Mouse (Mus musculus): ENCODE results near the gene Tmem53.
"Not testable (repeated sequence)": the region's sequence is repeated elsewhere in the genome, so short reads cannot be mapped to it uniquely, and the experiment has no call there.

Tmem53 gene

GRCm38 (mm10) chr4:117235822-117236221 is 15.9 kb upstream of the Tmem53 start:
- in situ Hi-C loops (cut with MboI; ENCODE audit: low pct_unique_long_range_greater_than_20kb in 1 of 2, low sequenced_read_pairs in 2 of 2, unreplicated experiment in 1 of 2) = no loop called here

GRCm38 (mm10) chr4:117239153-117239552 is 12.6 kb upstream of the Tmem53 start:
- in situ Hi-C loops (cut with MboI; ENCODE audit: low pct_unique_long_range_greater_than_20kb in 1 of 2, low sequenced_read_pairs in 2 of 2, unreplicated experiment in 1 of 2) = no loop called here

GRCm38 (mm10) chr4:117240867-117241266 is 10.9 kb upstream of the Tmem53 start:
- in situ Hi-C loops (cut with MboI; ENCODE audit: low pct_unique_long_range_greater_than_20kb in 1 of 2, low sequenced_read_pairs in 2 of 2, unreplicated experiment in 1 of 2) = no loop called here

- in situ Hi-C loops (cut with MboI; ENCODE audit: low pct_unique_long_range_greater_than_20kb in 1 of 2, low sequenced_read_pairs in 2 of 2, unreplicated experiment in 1 of 2) = no loop called here
Measured at GRCm38 (mm10) chr4:117250982-117251381, 769 bp upstream of the Tmem53 start.

- in situ Hi-C loops (cut with MboI; ENCODE audit: low pct_unique_long_range_greater_than_20kb in 1 of 2, low sequenced_read_pairs in 2 of 2, unreplicated experiment in 1 of 2) = no loop called here
Measured at GRCm38 (mm10) chr4:117252351-117252750, 600 bp downstream of the Tmem53 start.

GRCm38 (mm10) chr4:117252755-117253154 is 1.0 kb downstream of the Tmem53 start:
- in situ Hi-C loops (cut with MboI; ENCODE audit: low pct_unique_long_range_greater_than_20kb in 1 of 2, low sequenced_read_pairs in 2 of 2, unreplicated experiment in 1 of 2) = no loop called here

- in situ Hi-C loops (cut with MboI; ENCODE audit: low pct_unique_long_range_greater_than_20kb in 1 of 2, low sequenced_read_pairs in 2 of 2, unreplicated experiment in 1 of 2) = no loop called here
Measured at GRCm38 (mm10) chr4:117253218-117254016, 1.7 kb downstream of the Tmem53 start.

GRCm38 (mm10) chr4:117254017-117254627 is 2.4 kb downstream of the Tmem53 start:
- in situ Hi-C loops (cut with MboI; ENCODE audit: low pct_unique_long_range_greater_than_20kb in 1 of 2, low sequenced_read_pairs in 2 of 2, unreplicated experiment in 1 of 2) = no loop called here

GRCm38 (mm10) chr4:117254672-117255071 is 2.9 kb downstream of the Tmem53 start:
- in situ Hi-C loops (cut with MboI; ENCODE audit: low pct_unique_long_range_greater_than_20kb in 1 of 2, low sequenced_read_pairs in 2 of 2, unreplicated experiment in 1 of 2) = no loop called here

- in situ Hi-C loops (cut with MboI; ENCODE audit: low pct_unique_long_range_greater_than_20kb in 1 of 2, low sequenced_read_pairs in 2 of 2, unreplicated experiment in 1 of 2) = not testable (repeated sequence)
Measured at GRCm38 (mm10) chr4:117259909-117260308, 8.2 kb downstream of the Tmem53 start.

GRCm38 (mm10) chr4:117261222-117261621 is 9.5 kb downstream of the Tmem53 start:
- in situ Hi-C loops (cut with MboI; ENCODE audit: low pct_unique_long_range_greater_than_20kb in 1 of 2, low sequenced_read_pairs in 2 of 2, unreplicated experiment in 1 of 2) = no loop called here

- in situ Hi-C loops (cut with MboI; ENCODE audit: low pct_unique_long_range_greater_than_20kb in 1 of 2, low sequenced_read_pairs in 2 of 2, unreplicated experiment in 1 of 2) = no loop called here
Measured at GRCm38 (mm10) chr4:117262101-117262913, 10.6 kb downstream of the Tmem53 start.

- in situ Hi-C loops (cut with MboI; ENCODE audit: low pct_unique_long_range_greater_than_20kb in 1 of 2, low sequenced_read_pairs in 2 of 2, unreplicated experiment in 1 of 2) = no loop called here
Measured at GRCm38 (mm10) chr4:117262987-117263386, 11.2 kb downstream of the Tmem53 start.

- in situ Hi-C loops (cut with MboI; ENCODE audit: low pct_unique_long_range_greater_than_20kb in 1 of 2, low sequenced_read_pairs in 2 of 2, unreplicated experiment in 1 of 2) = loop anchor here in 1 of 2 experiments (5.0 kb wide), 1 partner anchor 35 kb away; no protein-coding TSS in a partner anchor
Measured at GRCm38 (mm10) chr4:117267284-117267683, 15.5 kb downstream of the Tmem53 start.

- in situ Hi-C loops (cut with MboI; ENCODE audit: low pct_unique_long_range_greater_than_20kb in 1 of 2, low sequenced_read_pairs in 2 of 2, unreplicated experiment in 1 of 2) = loop anchor here in 1 of 2 experiments (5.0 kb wide), 1 partner anchor 36 kb away; no protein-coding TSS in a partner anchor
Measured at GRCm38 (mm10) chr4:117267831-117268437, 16.2 kb downstream of the Tmem53 start.

- in situ Hi-C loops (cut with MboI; ENCODE audit: low pct_unique_long_range_greater_than_20kb in 1 of 2, low sequenced_read_pairs in 2 of 2, unreplicated experiment in 1 of 2) = no loop called here
Measured at GRCm38 (mm10) chr4:117270278-117270677, 18.5 kb downstream of the Tmem53 start.

GRCm38 (mm10) chr4:117272459-117272858 is 20.7 kb downstream of the Tmem53 start:
- in situ Hi-C loops (cut with MboI; ENCODE audit: low pct_unique_long_range_greater_than_20kb in 1 of 2, low sequenced_read_pairs in 2 of 2, unreplicated experiment in 1 of 2) = no loop called here

GRCm38 (mm10) chr4:117274720-117275119 is 23.0 kb downstream of the Tmem53 start:
- in situ Hi-C loops (cut with MboI; ENCODE audit: low pct_unique_long_range_greater_than_20kb in 1 of 2, low sequenced_read_pairs in 2 of 2, unreplicated experiment in 1 of 2) = no loop called here

- in situ Hi-C loops (cut with MboI; ENCODE audit: low pct_unique_long_range_greater_than_20kb in 1 of 2, low sequenced_read_pairs in 2 of 2, unreplicated experiment in 1 of 2) = no loop called here
Measured at GRCm38 (mm10) chr4:117276281-117276711, 24.5 kb downstream of the Tmem53 start.

Measured in mouse embryonic stem cell (cell line).